Mouse (Mus musculus) heart, postnatal 14 days (tissue): ENCODE results near the gene Siglec1. TPM values are rescaled to one million over a fixed set of nuclear protein-coding genes. Genes with fewer than 3 reads are reported as not detected.

Experiments
- DNase-seq, 2 experiments: peaks; one replicate each; pipeline ENCODE4 v3.0.0; 2021 to 2022
- intact Hi-C: fragments of 180-260 bp; cut with DNase I; formaldehyde crosslinking; loops from one replicate; pipeline ENCODE4 v1.15.1; 2025
- microRNA-seq, 2 experiments: library from miRNA; unstranded; fragments of <30 nt; microRNA quantifications; one replicate each; pipeline ENCODE4 v1.2.0; 2021 to 2022
- total RNA-seq, 2 experiments: library from RNA; stranded (reverse); gene quantifications; 2 replicates each; pipeline ENCODE4 v1.2.3; 2021

Gene Siglec1
- total RNA-seq, 2 experiments from 2014 or later, result 1.3 to 1.5 TPM

DNA sequence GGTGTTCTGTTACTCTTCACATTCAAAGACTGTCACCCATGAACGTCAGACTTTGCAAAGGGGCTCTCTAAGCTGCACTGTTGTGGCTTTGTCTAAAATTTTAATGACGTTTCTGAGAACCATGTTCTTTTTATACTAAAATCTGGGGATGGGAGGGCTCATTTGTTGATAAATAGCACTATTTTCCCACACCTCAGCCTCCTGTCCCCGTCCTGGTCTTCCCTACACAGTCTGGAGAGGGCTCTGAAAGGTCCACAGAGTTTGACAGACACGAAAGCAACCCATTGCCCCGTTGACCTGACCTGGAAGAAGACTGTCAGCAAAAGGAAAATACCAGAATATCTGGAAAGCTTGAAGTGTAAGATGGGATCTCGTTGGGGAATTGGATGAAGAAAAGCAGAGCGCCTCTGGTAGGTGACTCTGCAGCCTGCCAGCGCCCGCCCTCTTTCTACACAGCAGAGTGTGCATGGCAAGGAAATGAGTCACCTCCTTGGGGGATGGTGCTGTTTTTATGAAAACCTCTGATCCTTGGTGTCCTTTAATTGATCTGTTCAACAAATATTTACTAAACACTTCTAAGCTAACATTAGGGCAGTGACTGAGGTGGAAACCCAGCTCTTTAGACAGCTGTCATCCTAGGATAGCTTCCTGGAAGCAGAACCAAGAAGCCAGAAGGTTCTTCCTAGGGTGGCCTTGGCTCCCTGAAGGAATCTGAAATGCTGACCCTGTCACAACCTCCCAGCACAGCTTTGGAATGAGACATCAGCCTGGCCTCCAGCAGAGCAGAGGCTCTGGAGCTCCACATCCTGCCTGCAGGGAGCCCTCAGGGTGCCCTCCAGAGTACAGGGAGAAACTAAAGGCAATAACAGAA, 57.3 kb downstream of the Siglec1 start:
- intact Hi-C loops, result no loop called here
- no peak for DNase-seq

DNA sequence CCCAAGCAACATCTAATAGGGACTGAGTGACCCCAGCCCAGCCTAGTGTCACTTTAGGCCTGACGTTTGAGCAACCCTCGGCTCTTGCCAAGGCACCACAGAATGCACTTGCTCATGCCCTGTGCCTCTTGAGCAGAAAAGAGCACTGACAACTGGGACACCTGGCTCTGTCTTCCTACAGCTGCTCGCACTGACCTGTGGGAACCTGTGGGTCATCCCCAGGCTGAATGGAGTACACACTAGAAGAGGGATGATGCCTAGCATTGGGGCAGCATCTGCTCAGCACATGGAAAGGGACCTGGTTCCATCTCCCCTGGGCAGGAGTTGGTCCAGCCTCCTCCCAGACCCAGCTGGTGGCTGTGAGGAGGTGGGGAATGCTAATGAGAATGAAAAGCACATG, 59.6 kb downstream of the Siglec1 start:
- intact Hi-C loops, result no loop called here
- no peak for DNase-seq

- DNase-seq, result no peak
- intact Hi-C loops, result no loop called here
These were observed 61.3 kb downstream of the Siglec1 start for GRCm38 (mm10) chr2:131025230-131025629.

Small RNA genes within 50 kb of the gene (microRNA-seq; reads per million reads assigned to microRNA genes)
- gene Mir6973b, result 0.27 to 0.48 reads per million in 2 experiments

Other genes with a start within 250 kb of the Siglec1 start
- gene 4930402H24Rik, start 180.4 kb downstream of the Siglec1 start, total RNA-seq, result 10 to 100 TPM; 61.4 to 61.7 TPM
- gene Atrn, start 180.3 kb downstream of the Siglec1 start, total RNA-seq, result 10 to 100 TPM; 28.8 to 29.6 TPM
- 1 to 10 TPM; 5.1 to 8.0 TPM for gene Gfra4, start 43.7 kb downstream of the Siglec1 start, total RNA-seq
- gene Adam33, start 23.0 kb downstream of the Siglec1 start, total RNA-seq, result 1 to 10 TPM; 1.1 to 3.0 TPM
- 10 to 100 TPM; 42.9 to 48.2 TPM for gene Hspa12b, start 40.5 kb upstream of the Siglec1 start, total RNA-seq
- gene Gm11037, start 46.7 kb upstream of the Siglec1 start, total RNA-seq, result not detected
- 10 to 100 TPM; 11.1 to 12.2 TPM for gene 1700037H04Rik, start 73.3 kb upstream of the Siglec1 start, total RNA-seq
- gene Cenpb, start 93.3 kb upstream of the Siglec1 start, total RNA-seq, result 10 to 100 TPM; 60.6 to 61.0 TPM
- 10 to 100 TPM; 12.2 to 14.4 TPM for gene Cdc25b, start 100.2 kb upstream of the Siglec1 start, total RNA-seq
- 1 to 10 TPM; 7.6 to 8.3 TPM for gene Spef1, start 100.5 kb upstream of the Siglec1 start, total RNA-seq
- 10 to 100 TPM; 37.3 to 40.8 TPM for gene Ap5s1, start 120.3 kb upstream of the Siglec1 start, total RNA-seq
- gene Mavs, start 147.3 kb upstream of the Siglec1 start, total RNA-seq, result 10 to 100 TPM; 52.1 to 54.8 TPM
- 10 to 100 TPM; 27.2 to 28.2 TPM for gene Pank2, start 175.7 kb upstream of the Siglec1 start, total RNA-seq